Mouse (Mus musculus): ENCODE measurements around the gene Atp8b3.
A peak's percentile ranks its signal among the peaks of the same experiment; 100 is the strongest.

GRCm38 (mm10) chr10:80523299-80523698 is 15.6 kb downstream of the Atp8b3 start:
- TF ChIP-seq CTCF (IDR thresholded peaks at IDR 0.05; ENCODE audit: low read depth, low read length) (peak; percentile 51), POLR2A (IDR thresholded peaks at IDR 0.05; ENCODE audit: extremely low read depth, insufficient read depth, low read length) (no peak)

All from liver, adult 2 months (tissue).